Mouse (Mus musculus) adipose tissue, adult 10 weeks (tissue): ENCODE measurements around the gene Rnase2b. TPM values are rescaled to one million over a fixed set of nuclear protein-coding genes. Genes with fewer than 3 reads are reported as not detected.

Source experiments
- polyA plus RNA-seq: library from polyadenylated mRNA; stranded (reverse); fragments of 350-450 nt; fragmentation: Illumina TruSeq; extraction: RNeasy Lipid Tissue Mini Kit (QIAGEN cat#74804); gene quantifications from one replicate; pipeline ENCODE4 v1.2.3, GENCODE M21; 2014; ENCODE audit warnings: low read depth, low replicate concordance

Rnase2b gene
- not detected for polyA plus RNA-seq

GRCm38 (mm10) chr14:51161976-51162375 is at the start of gene Rnase2b:
Gene Rnase2b, plus strand, starts transcription at chr14:51162260.

GRCm38 (mm10) chr14:51113916-51114560 is 48.0 kb upstream of the Rnase2b start, which contains the start of gene Eddm3b:
Gene Eddm3b, plus strand, starts transcription at chr14:51114426.

GRCm38 (mm10) chr14:51146685-51147084 is 15.4 kb upstream of the Rnase2b start, which contains the start of gene Rnase1:
Gene Rnase1, minus strand, starts transcription at chr14:51146785.

DNA sequence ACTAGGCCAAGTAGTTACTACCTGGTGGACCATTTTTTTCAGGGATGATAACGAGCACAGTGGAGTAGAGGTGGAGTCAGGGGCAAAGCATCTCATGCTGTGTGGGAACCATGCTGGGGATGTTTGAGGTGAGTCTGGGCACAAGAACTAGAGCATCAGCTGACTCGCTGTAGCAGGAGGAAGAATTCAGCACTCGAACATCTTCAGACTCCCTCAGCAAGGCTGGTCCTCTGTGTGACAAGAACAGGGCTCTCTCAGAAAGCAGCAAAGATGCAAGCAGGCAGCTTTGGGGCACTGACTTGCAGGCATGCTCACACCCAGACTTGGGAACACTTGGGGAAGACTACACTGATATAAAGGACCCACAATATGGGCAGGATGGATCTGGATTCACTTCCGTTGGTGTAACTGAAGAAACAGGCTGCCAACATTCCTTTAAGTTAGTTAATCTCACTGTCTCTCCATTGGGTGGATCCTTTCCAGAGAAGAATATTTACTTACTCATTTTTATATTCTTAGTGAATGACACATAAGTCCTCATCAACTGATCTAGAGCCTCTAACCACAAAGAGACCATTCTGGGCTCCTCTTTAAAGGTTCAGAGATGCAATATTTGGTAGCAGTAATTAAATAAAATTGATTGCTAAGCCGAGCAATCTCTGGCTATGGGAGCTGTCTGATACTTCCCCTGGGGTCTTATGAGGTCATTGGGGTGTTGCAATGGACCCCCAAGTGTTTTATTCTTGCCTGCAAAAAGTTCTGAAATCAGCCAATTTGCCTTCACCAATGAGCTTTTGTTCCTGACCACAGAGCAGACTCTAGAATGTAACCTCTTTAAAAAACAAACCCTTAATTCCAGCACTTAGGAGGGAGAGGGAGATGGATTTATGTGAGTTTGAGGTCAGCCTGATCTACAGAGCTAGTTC is 37.3 kb downstream of the Rnase2b start, which contains the start of gene Ang2:
Gene Ang2 (minus strand): TSS at position 51 of the 926 bp plus-strand sequence.

DNA sequence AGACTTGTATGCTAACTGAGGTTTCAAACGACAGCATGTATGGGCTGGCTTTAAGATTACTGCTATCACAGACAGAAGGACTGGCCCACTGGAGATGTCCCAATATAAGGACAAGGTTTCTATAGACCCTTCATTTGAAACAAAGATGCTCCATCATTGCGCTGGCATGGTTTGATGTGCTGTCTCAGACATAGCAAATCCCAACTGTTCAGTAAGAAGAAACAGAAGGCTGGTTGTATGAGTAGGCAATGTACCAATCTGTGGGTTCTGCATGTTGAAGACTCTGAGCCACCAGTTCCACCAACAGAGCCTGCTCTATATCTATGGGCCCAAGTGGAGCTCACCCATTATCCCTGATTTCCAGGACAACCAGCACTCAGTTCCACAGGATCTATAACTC is 41.1 kb downstream of the Rnase2b start, which contains the start of gene Ear14:
Gene Ear14 (plus strand): TSS at position 277 of the 400 bp plus-strand sequence.

Other genes starting within 250 kb of the Rnase2b start
- 66.1 TPM for gene Osgep, start 237.4 kb upstream of the Rnase2b start, polyA plus RNA-seq
- gene Apex1, start 237.3 kb upstream of the Rnase2b start, polyA plus RNA-seq = 65.9 TPM
- gene Pip4p1, start 231.4 kb upstream of the Rnase2b start, polyA plus RNA-seq = 62.6 TPM
- gene Pnp, start 231.2 kb upstream of the Rnase2b start, polyA plus RNA-seq = 85.6 TPM
- gene Gm49342, start 217.7 kb upstream of the Rnase2b start, polyA plus RNA-seq = 94.9 TPM
- 6.4 TPM for gene Pnp2, start 206.3 kb upstream of the Rnase2b start, polyA plus RNA-seq
- gene Rnase10, start 154.5 kb upstream of the Rnase2b start, polyA plus RNA-seq = 2,147 TPM
- gene Rnase9, start 120.4 kb upstream of the Rnase2b start, polyA plus RNA-seq = 2,038 TPM
- 24.1 TPM for gene Rnase11, start 112.1 kb upstream of the Rnase2b start, polyA plus RNA-seq
- gene Rnase12, start 104.6 kb upstream of the Rnase2b start, polyA plus RNA-seq = 742 TPM
- gene Olfr750, start 87.8 kb upstream of the Rnase2b start, polyA plus RNA-seq = not detected
- 182 TPM for gene Rnase4, start 71.2 kb upstream of the Rnase2b start, polyA plus RNA-seq
- 18.2 TPM for gene Ang, start 71.1 kb upstream of the Rnase2b start, polyA plus RNA-seq
- 270 TPM for gene Eddm3b, start 47.8 kb upstream of the Rnase2b start, polyA plus RNA-seq
- gene Rnase6, start 38.4 kb upstream of the Rnase2b start, polyA plus RNA-seq = 13.8 TPM
- 1.8 TPM for gene Rnase1, start 15.5 kb upstream of the Rnase2b start, polyA plus RNA-seq
- gene Ang2, start 36.9 kb downstream of the Rnase2b start, polyA plus RNA-seq = not detected
- gene Ear14, start 41.1 kb downstream of the Rnase2b start, polyA plus RNA-seq = not detected
- gene Rnase2a, start 93.9 kb downstream of the Rnase2b start, polyA plus RNA-seq = 1.1 TPM
- not detected for gene Gm7247, start 199.5 kb downstream of the Rnase2b start, polyA plus RNA-seq
- not detected for gene Vmn2r88, start 248.6 kb downstream of the Rnase2b start, polyA plus RNA-seq